Mouse (Mus musculus) kidney, adult 2 months (tissue): ENCODE data around the gene Slc2a3.

ENCODE experiments used
- CTCF ChIP-seq: fragments of 200-500 bp; conservative IDR thresholded peaks from 2 replicates; pipeline ENCODE4 v1.5.1; 2011; ENCODE audit warnings: low read depth, mild to moderate bottlenecking, control low read depth, low read length, moderate library complexity, mixed read lengths; ENCODE audit not compliant: insufficient read depth, insufficient read length
- POLR2A ChIP-seq: fragments of 200-500 bp; IDR thresholded peaks from one replicate; pipeline ENCODE4 v1.6.1; 2011; ENCODE audit warnings: low read depth, low read length, control low read depth

GRCm38 (mm10) chr6:122768256-122768655 lies 33.2 kb downstream of the Slc2a3 start:
- TF ChIP-seq POLR2A (no peak), CTCF (no peak)
